Mouse (Mus musculus) bone marrow, adult 2 months (tissue): ENCODE data around the gene Pcnt. TPM values are rescaled to one million over a fixed set of nuclear protein-coding genes. Genes with fewer than 3 reads are reported as not detected.

Experiments used
- H3K27ac ChIP-seq: fragments of 200-500 bp; 2 replicates; pipeline ENCODE4 v1.5.1; 2012; ENCODE audit warnings: low read depth, mild to moderate bottlenecking, control low read depth, inconsistent platforms, low read length; ENCODE audit not compliant: control insufficient read depth, poor library complexity, insufficient read depth
- H3K4me1 ChIP-seq: fragments of 200-500 bp; 2 replicates; pipeline ENCODE4 v1.6.1; 2011; ENCODE audit warnings: low read length; ENCODE audit not compliant: control insufficient read depth, insufficient read depth
- H3K4me3 ChIP-seq: fragments of 200-500 bp; replicated peaks from 2 replicates; pipeline ENCODE3; 2011; ENCODE audit warnings: mild to moderate bottlenecking, low read depth, low read length, control low read depth; ENCODE audit not compliant: control insufficient read depth
- CTCF ChIP-seq: fragments of 200-500 bp; IDR thresholded peaks from 2 replicates; pipeline ENCODE4 v1.5.1; 2011; ENCODE audit warnings: low read length, control low read depth; ENCODE audit not compliant: control insufficient read depth, insufficient read depth
- POLR2A ChIP-seq: fragments of 200-500 bp; IDR thresholded peaks from 2 replicates; pipeline ENCODE4 v1.6.1; 2011; ENCODE audit warnings: low read depth, mild to moderate bottlenecking, control low read depth, low read length, borderline replicate concordance; ENCODE audit not compliant: control insufficient read depth
- WGBS: fragments of 180-500 bp; shearing (Covaris S2); methylation state at CpG from one replicate; pipeline ENCODE4 v1.1.7; 2018; 5-methylcytosine and 5-hydroxymethylcytosine counted together
- polyA plus RNA-seq: library from polyadenylated mRNA; stranded (reverse); fragments of >200 nt; gene quantifications from 2 replicates; pipeline ENCODE4 v1.2.4, GENCODE M21; 2011; ENCODE audit warnings: low replicate concordance; ENCODE audit not compliant: missing spikeins, insufficient read depth, insufficient read length

Gene Pcnt
- polyA plus RNA-seq: 19.9 and 24.8 TPM in 2 replicates

DNA sequence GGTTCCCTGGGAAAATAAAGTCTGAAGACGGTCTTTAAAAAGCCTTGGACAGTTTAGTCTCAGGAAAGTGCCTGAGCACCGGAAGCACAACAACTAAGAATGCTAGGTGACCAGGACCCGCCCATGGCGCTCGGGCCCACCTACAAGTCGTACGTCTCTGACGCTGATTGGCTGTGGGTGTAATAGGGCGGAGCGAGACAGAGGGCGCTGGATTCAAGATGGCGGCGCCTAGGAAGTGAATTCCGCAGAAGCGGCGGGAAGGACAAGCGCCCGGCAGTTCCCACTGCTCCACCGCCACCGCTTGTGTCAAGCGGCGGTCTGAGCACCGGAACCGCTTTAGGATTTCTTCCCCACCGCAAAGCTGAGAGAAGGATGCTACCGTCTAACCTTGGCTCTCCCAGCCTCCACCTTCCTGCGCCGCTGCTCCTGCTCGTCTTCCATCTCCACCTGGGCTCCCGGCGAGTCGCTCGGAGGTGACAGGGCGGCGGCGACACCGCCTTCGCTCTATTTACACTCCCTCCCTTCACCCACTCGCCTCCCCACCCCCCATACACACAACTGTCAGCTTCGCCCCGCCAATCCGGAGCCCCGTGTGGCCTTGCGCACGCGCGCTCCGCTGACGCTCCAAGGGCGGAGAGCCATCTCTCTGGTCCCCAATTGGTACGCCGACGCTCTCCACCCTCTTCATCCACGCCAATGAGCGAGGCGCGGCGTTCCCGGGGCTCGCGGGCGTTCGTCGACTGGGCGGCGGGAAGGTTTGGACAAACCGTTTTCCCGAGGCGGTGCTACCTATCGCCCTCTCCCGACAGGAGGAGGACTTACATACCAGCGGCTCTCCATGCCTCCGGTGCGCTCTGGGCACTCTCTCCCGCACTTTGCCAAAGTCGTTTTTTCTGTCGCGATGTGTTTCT lies at the start of gene Pcnt:
Gene Pcnt (minus strand): TSS at position 609 of the 911 bp plus-strand sequence.
- peaks cover 3% of the 10 kb centered on the region for H3K4me1 ChIP-seq
- WGBS: 1% methylated on average over 78 of the region's 78 CpGs
- TF ChIP-seq CTCF (peak; percentile 69), POLR2A (peak; percentile 47; the same call in 1 of the 2 replicates)
- peak within 1 kb of the TSS; percentile 95 for H3K27ac ChIP-seq
- H3K4me3 ChIP-seq: peak within 1 kb of the TSS; percentile 89

GRCm38 (mm10) chr10:76489205-76489604 lies 46.6 kb upstream of the Pcnt start:
- 43% methylated on average over 15 of the region's 15 CpGs for WGBS
- Histone ChIP-seq H3K27ac (no peak overlapping the region), H3K4me3 (no peak overlapping the region), H3K4me1 (peaks cover 1% of the 10 kb centered on the region; the same call in 1 of the 2 replicates)
- no peak for TF ChIP-seq POLR2A
- TF ChIP-seq CTCF: no peak

- Histone ChIP-seq H3K4me3 (no peak overlapping the region), H3K27ac (no peak overlapping the region), H3K4me1 (peaks cover 1% of the 10 kb centered on the region; the same call in 1 of the 2 replicates)
- WGBS: 51% methylated on average over 8 of the region's 8 CpGs
- TF ChIP-seq POLR2A (no peak), CTCF (no peak)
Observed at GRCm38 (mm10) chr10:76488265-76488664, 45.7 kb upstream of the Pcnt start.

GRCm38 (mm10) chr10:76486302-76486701 lies 43.7 kb upstream of the Pcnt start:
- WGBS: 32% methylated on average over 2 of the region's 2 CpGs
- Histone ChIP-seq H3K27ac (peak overlapping the region; percentile 19; the same call in 1 of the 2 replicates), H3K4me1 (peaks cover 1% of the 10 kb centered on the region; the same call in 1 of the 2 replicates), H3K4me3 (no peak overlapping the region)
- TF ChIP-seq CTCF (no peak), POLR2A (no peak)

DNA sequence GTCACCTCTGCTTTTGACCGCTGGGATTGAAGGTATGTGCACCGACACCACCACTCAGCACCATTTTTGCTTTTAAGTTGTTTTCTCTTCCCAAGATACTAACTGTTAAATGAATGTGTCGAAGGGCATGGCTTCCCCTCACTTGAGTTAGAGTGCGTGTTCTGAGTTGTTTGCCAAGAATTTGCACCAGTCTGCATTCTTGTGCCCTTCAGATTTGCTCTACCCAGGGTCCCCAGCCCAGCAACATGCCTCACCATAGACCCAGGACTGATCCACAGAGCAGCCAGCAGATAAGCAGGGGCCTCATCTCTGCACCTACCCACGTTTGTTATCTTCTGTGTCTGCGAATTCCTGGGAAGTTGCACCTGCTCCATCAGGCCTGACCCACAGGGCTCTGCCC lies 38.9 kb upstream of the Pcnt start:
- no peak overlapping the region for H3K4me3 ChIP-seq
- TF ChIP-seq CTCF (no peak), POLR2A (no peak)
- no peak overlapping the region for H3K27ac ChIP-seq
- WGBS: 88% methylated on average over 6 of the region's 6 CpGs
- peaks cover 1% of the 10 kb centered on the region; the same call in 1 of the 2 replicates for H3K4me1 ChIP-seq

DNA sequence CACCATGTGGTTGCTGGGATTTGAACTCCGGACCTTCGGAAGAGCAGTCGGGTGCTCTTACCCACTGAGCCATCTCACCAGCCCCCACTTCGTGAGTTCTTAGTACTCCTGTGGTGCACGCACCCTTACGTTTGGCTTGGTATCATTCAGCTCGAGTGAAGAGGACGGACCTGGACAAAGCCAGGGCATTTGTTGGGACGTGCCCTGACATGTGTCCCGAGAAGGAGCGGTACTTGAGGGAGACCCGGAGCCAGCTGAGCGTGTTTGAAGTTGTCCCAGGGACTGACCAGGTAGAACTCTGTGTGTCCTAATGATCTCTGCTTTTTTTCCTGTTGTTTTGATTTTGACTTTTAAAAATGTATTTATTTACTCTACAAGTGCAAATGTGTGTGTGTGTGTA lies 38.3 kb upstream of the Pcnt start:
- no peak for TF ChIP-seq CTCF
- TF ChIP-seq POLR2A: no peak
- 90% methylated on average over 13 of the region's 13 CpGs for WGBS
- Histone ChIP-seq H3K4me1 (no peaks in the 10 kb centered on the region), H3K27ac (no peak overlapping the region), H3K4me3 (no peak overlapping the region)

GRCm38 (mm10) chr10:76473759-76474158 lies 31.2 kb upstream of the Pcnt start:
- no peaks in the 10 kb centered on the region for H3K4me1 ChIP-seq
- H3K27ac ChIP-seq: no peak overlapping the region
- WGBS: 94% methylated on average over 5 of the region's 5 CpGs
- no peak overlapping the region for H3K4me3 ChIP-seq
- TF ChIP-seq CTCF: no peak
- TF ChIP-seq POLR2A: no peak
